Mouse (Mus musculus) heart, embryonic 10.5 days (tissue): ENCODE data around the gene Snhg11. TPM values are rescaled to one million over a fixed set of nuclear protein-coding genes. Genes with fewer than 3 reads are reported as not detected.

Source experiments
- DNase-seq: peaks from one replicate; pipeline ENCODE4 v3.0.0-alpha.2; 2017; ENCODE audit warnings: low spot score
- H3K27ac ChIP-seq: fragments of 300-500 bp; sonication (generic); 2 replicates; pipeline ENCODE4 v1.5.1; 2016; ENCODE audit warnings: mild to moderate bottlenecking
- H3K27me3 ChIP-seq: fragments of 300-500 bp; sonication (generic); 2 replicates; pipeline ENCODE4 v1.6.1; 2016; ENCODE audit warnings: mild to moderate bottlenecking; ENCODE audit not compliant: poor library complexity, insufficient read depth, severe bottlenecking
- H3K36me3 ChIP-seq: fragments of 300-500 bp; sonication (generic); 2 replicates; pipeline ENCODE4 v1.6.1; 2016; ENCODE audit warnings: mild to moderate bottlenecking, moderate library complexity
- H3K4me1 ChIP-seq: fragments of 300-500 bp; sonication (generic); 2 replicates; pipeline ENCODE4 v1.6.1; 2016; ENCODE audit warnings: mild to moderate bottlenecking
- H3K4me3 ChIP-seq: fragments of 300-500 bp; sonication (generic); 2 replicates; pipeline ENCODE4 v1.5.1; 2016; ENCODE audit warnings: mild to moderate bottlenecking, moderate library complexity
- H3K9me3 ChIP-seq: fragments of 300-500 bp; sonication (generic); 2 replicates; pipeline ENCODE4 v1.6.1; 2016; ENCODE audit warnings: mild to moderate bottlenecking, moderate library complexity
- WGBS: fragments of 180-500 bp; shearing (Covaris S2); methylation state at CpG from one replicate; pipeline ENCODE4 v1.1.7; 2016; 5-methylcytosine and 5-hydroxymethylcytosine counted together
- polyA plus RNA-seq: library from polyadenylated mRNA; unstranded; fragments of >200 nt; fragmentation: Nextera tagmentation; extraction: Ambion mirVana; gene quantifications from 2 replicates; pipeline ENCODE4 v1.2.1, GENCODE M21; 2016

Snhg11 gene
- polyA plus RNA-seq, 1 experiment from 2014 or later = 6.7 TPM

DNA sequence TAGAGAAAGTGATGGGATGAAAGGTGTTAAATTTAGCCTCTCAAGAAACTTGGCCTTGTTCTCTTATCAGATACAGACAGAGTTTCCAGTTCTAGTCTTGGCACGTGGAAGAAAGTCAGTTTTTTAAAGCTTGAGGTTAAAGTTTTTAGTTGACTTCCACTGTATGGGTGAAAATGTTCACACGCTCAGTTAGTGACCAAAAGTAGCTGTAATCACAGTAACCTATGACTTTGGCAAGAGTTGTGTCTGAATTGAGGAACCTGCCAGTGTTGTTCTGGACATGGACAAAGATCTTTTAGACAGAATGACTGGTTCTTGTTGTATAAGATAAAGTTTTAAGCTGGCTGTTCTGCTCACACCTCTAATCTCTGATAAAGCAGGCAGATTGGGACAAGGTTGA, 37.8 kb downstream of the Snhg11 start:
- Histone ChIP-seq H3K4me1 (peaks cover 35% of the 10 kb centered on the region), H3K27me3 (no peaks in the 10 kb centered on the region), H3K9me3 (no peaks in the 10 kb centered on the region), H3K36me3 (no peaks in the 10 kb centered on the region), H3K27ac (no peak overlapping the region), H3K4me3 (no peak overlapping the region)
- 60% methylated on average over 2 of the region's 2 CpGs for WGBS
- DNase-seq = no peak

DNA sequence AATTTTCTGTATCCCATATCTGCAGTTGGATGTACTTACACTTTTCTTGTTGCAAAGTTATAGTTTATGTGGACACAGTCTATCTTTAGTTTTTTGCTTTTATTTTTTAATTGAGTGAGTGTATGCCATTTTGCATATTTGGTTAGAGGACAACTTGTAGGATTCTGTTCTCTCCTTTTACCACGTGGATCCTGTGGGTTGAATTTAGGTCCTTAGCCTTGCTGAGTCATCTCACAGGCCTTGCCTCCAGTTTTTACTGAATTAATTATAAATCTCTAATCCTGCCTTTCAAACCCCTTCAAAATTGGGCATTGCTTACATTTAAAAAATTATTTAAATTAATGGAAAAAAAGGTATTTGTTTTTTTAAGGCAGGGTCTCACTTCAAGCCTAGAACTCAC, 40.4 kb downstream of the Snhg11 start:
- H3K36me3 ChIP-seq = no peaks in the 10 kb centered on the region
- 82% methylated on average over 1 of the region's 1 CpGs for WGBS
- no peaks in the 10 kb centered on the region for H3K27me3 ChIP-seq
- no peaks in the 10 kb centered on the region for H3K9me3 ChIP-seq
- no peak overlapping the region for H3K27ac ChIP-seq
- H3K4me1 ChIP-seq = peaks cover 21% of the 10 kb centered on the region
- H3K4me3 ChIP-seq = no peak overlapping the region
- no peak for DNase-seq

DNA sequence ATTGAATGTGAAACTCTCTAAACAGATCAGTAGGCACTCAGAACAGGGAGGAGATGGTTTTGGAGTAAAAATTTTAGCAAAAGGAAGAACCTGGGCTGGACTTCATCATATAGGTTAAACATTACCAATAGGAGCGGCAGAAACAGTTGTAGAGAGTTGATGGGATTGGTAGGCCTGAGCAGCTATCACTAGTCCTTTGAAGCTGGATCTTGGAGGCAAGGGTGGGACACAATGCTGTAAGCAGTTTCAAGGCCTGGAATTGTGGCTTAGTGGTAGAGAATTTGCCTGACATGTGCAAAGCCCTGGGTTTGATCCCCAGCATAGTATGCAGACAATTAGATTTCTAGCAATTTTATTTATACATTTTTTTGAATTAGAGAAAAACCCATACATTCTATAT, 43.2 kb downstream of the Snhg11 start:
- 87% methylated on average over 1 of the region's 1 CpGs for WGBS
- Histone ChIP-seq H3K27ac (no peak overlapping the region), H3K9me3 (no peaks in the 10 kb centered on the region), H3K4me3 (no peak overlapping the region), H3K27me3 (no peaks in the 10 kb centered on the region), H3K4me1 (0 out of 2 replicates have a peak, but pooled peaks cover 3% of the 10 kb centered on the region), H3K36me3 (peaks cover 15% of the 10 kb centered on the region)
- no peak for DNase-seq

Other genes with a start within 250 kb of the Snhg11 start
- gene Tgm2, start 229.2 kb upstream of the Snhg11 start, polyA plus RNA-seq = 134 and 256 TPM in 2 replicates
- gene D630003M21Rik, start 146.4 kb upstream of the Snhg11 start, polyA plus RNA-seq = 0.73 and 0.91 TPM in 2 replicates
- gene Bpi, start 117.5 kb upstream of the Snhg11 start, polyA plus RNA-seq = not detected in 2 replicates
- gene Lbp, start 69.1 kb upstream of the Snhg11 start, polyA plus RNA-seq = 5.4 and 5.5 TPM in 2 replicates
- 11.8 and 12.6 TPM in 2 replicates for gene Ralgapb, start 34.2 kb downstream of the Snhg11 start, polyA plus RNA-seq
- gene Adig, start 127.0 kb downstream of the Snhg11 start, polyA plus RNA-seq = not detected in 2 replicates
- not detected in 2 replicates for gene Arhgap40, start 137.2 kb downstream of the Snhg11 start, polyA plus RNA-seq
- not detected in 2 replicates for gene Slc32a1, start 235.1 kb downstream of the Snhg11 start, polyA plus RNA-seq
- gene Actr5, start 249.2 kb downstream of the Snhg11 start, polyA plus RNA-seq = 8.5 and 12.7 TPM in 2 replicates